8 mouse cellular contexts compared by ENCODE assay signal in genomic region chrX:13461266-13462261, GRCm38 (mm10). TPM values are rescaled to one million over a fixed set of nuclear protein-coding genes. Genes with fewer than 3 reads are reported as not detected.
DNase-seq lines count a peak whose midpoint lies in the region; ATAC-seq lines count a peak whose summit lies in the region.

No protein-coding gene starts in this region.

- peak overlapping the region; percentile 91 for H3K4me3 ChIP-seq in megakaryocyte, embryonic 14.5 days (replicated peaks)

- ATAC-seq in inflammation-experienced regulatory T-cells, adult 6 months: peak; percentile 87

- peaks cover 6% of the 10 kb centered on the region for H3K36me3 ChIP-seq in megakaryocyte, embryonic 14.5 days (replicated peaks; ENCODE audit: low read length)

- intact Hi-C loops in gastrocnemius, postnatal 14 days (cut with DNase I; ENCODE audit: low total_unique reads): no loop called here

- DNase-seq in adipocyte (ENCODE audit: low spot score): peak; percentile 86
- DNase-seq in embryo, embryonic 10 days (ENCODE audit: low spot score): peak; percentile 86
- peak; percentile 85 for DNase-seq in gastrocnemius, postnatal 14 days
- peak; percentile 61 to 85 for DNase-seq in left cerebral cortex, adult 9 months (ENCODE audit: low spot score in 2 of 2)
- DNase-seq in right cerebral cortex, adult 2 months (ENCODE audit: low spot score in 2 of 2): peak; percentile 75 to 77
- peak; percentile 39 for DNase-seq in urinary bladder, postnatal 10 days (ENCODE audit: low spot score)

- H3K4me1 ChIP-seq in megakaryocyte, embryonic 14.5 days: peaks cover 48% of the 10 kb centered on the region

- peaks cover 10% of the 10 kb centered on the region for H3K9me3 ChIP-seq in megakaryocyte, embryonic 14.5 days

- H3K27me3 ChIP-seq in megakaryocyte, embryonic 14.5 days (replicated peaks): peaks cover 7% of the 10 kb centered on the region

RNA-seq across cellular contexts. Expression of gene Nyx, which starts 4.3 kb away (rescaled TPM):
- total RNA-seq in gastrocnemius, postnatal 14 days (2021): under 1 TPM; 0.08 to 0.13 TPM
- under 1 TPM in 1 of 3 experiments, not detected in 2; 0.07 TPM for polyA plus RNA-seq in inflammation-experienced regulatory T-cells, adult 6 months (2017; shearing (Covaris generic))
- polyA plus RNA-seq in megakaryocyte, embryonic 14.5 days (2012; ENCODE audit: insufficient read depth, low replicate concordance): 0.19 and 1.8 TPM in 2 replicates

Comparison
In these comparisons a context has a peak if more than half of its experiments do, and no peak if none do; other contexts are left out.
1. Peak in every context shown above with its lines: DNase-seq, ATAC-seq and H3K4me3 ChIP-seq.